Mouse (Mus musculus): ENCODE results near the gene Ttc30b. TPM values are rescaled to one million over a fixed set of nuclear protein-coding genes. Genes with fewer than 3 reads are reported as not detected.
"Not testable (repeated sequence)": the region's sequence is repeated elsewhere in the genome, so short reads cannot be mapped to it uniquely, and the experiment has no call there.

Ttc30b gene
- 10 to 100 TPM; 13.4 TPM for total RNA-seq (2021)
- long read RNA-seq, experiment 1, transcript Ttc30b-201 (1 exons, 2,737 nt): major isoform, 10 of 10 reads
- long read RNA-seq, experiment 1, partial matches to known transcripts: 0 of 10 reads
- long read RNA-seq, experiment 1, other reads (novel, unspliced or antisense): 0 of 10 reads
- long read RNA-seq, experiment 2, transcript Ttc30b-201 (1 exons, 2,737 nt): major isoform, 16 of 16 reads
- long read RNA-seq, experiment 2, partial matches to known transcripts: 0 of 16 reads
- long read RNA-seq, experiment 2, other reads (novel, unspliced or antisense): 0 of 16 reads

DNA sequence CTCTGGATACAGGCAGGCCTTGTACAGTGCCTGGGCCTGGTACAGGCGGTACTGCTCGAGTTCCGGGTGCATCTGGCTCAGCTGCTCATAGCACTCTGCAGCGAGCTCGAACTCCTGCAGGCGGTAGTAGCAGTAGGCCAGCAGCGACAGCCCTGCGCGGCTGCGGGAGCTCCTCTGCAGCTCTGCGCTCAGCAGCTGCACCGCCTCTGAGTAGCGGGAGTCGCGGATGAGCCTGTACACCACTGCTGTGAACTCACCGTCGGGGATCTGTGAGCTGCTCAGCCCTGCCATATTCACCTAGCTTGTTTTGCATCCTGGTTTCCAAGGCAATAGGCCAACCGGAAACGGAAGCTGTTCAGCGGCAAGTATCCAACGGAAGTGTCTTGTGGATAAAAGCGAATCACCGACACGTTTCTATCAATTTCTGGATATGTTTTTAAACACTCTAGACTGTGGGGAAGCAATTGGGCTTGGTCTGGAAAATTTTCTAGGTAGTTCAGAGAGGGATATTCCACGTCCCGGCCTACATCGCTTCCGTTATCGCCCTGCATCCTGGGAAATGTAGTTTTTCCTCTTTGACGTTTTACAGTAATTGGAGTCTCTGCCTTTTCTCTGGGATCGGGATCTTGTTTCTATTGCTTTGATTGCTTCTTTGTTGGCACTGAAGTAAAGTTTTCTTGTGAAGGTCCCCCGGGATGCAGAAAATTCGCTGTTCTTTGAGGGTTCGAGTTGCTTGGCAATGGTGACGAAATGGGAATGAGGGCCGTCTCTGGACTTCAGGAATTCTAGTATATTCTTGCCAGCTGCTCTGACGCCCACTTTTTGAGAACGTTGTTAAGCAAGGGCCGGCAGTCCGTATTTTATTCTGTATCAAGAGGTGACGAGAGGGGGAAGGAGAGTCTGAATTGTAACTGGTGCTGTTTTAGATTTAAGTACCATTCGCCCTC, at the start of gene Ttc30b:
Gene Ttc30b, minus strand, starts transcription at position 469 of the 947 bp plus-strand sequence.
- peak; percentile 85 to 87 for DNase-seq (ENCODE audit: low spot score in 2 of 2)

DNA sequence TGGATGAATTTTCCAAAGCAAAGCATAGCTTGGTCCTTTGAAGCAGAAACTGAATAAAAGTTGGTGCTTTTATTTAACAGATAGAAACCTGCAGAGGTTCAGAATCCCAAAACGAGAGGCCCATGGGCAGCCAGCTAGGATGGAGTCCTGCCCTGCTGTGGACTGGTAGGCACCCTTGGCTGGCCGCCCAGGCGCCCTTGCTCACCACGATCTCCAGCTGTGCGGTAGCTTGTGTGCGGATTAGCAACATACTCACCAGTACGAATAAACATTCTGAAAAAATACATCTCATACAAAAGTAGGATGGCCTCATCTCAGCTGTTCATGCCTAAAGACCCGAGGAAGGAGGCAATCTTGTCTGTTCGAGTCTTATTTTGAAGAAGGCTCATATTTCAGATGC, 49.4 kb upstream of the Ttc30b start:
- DNase-seq (ENCODE audit: low spot score in 2 of 2): no peak

DNA sequence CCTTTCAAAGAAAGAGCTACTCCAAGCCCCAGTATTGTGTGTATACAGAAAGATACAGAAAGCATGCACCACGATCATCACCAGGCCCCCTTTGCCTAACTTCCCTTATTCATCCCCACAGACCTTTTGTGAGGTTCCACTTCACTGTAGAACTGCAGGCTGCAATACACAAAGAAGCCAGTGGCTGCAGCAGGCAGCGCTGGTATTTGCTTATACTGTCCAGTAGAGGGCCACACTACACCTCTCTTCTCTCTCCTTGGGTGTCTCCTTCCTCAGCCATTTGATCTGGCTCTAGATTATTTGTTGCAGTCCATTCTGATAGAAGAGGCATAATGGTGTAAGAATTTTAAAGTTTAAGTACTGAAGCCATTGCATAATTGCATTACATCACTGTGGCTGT, 46.7 kb upstream of the Ttc30b start:
- peak; percentile 63 to 88 for DNase-seq (ENCODE audit: low spot score in 2 of 2)

DNA sequence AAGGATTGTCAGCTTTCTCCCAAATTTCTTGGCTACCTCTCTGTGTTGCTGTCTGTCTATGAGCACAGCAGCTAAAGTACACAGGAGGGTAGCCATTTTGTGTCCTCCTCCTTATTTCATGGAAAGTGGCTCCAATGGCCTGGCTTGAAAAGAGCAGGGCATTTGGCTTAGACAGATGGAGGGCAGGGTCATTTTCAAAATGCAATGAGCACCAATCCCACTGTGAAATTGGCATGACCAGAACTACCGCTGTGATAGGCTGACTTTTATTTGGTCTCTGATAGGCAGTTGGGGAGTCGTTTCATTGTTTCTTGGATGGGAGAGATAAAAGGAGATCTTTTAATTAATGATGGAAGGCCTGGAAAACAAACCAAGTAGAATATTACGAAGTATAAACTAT, 45.5 kb upstream of the Ttc30b start:
- DNase-seq (ENCODE audit: low spot score in 2 of 2): no peak

DNA sequence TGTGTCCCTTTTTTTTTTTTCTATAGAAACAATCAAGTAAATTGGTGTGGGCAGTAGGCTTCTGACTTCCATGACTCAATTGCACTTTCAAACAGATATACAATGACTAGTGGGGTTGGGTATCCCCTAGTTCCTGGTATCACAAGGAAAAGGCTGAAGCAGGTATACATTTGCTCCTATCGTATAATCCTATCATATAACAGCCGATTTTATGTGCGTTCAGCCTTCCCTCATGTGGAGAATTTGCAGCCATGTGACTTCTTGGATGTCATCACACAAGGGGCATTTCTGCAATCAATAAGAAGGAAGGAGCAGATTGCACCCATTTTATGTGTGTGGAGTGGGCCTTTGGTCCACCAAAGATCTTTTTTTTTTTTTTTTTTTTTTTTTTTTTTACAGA, 44.7 kb upstream of the Ttc30b start:
- no peak for DNase-seq (ENCODE audit: low spot score in 2 of 2)

DNA sequence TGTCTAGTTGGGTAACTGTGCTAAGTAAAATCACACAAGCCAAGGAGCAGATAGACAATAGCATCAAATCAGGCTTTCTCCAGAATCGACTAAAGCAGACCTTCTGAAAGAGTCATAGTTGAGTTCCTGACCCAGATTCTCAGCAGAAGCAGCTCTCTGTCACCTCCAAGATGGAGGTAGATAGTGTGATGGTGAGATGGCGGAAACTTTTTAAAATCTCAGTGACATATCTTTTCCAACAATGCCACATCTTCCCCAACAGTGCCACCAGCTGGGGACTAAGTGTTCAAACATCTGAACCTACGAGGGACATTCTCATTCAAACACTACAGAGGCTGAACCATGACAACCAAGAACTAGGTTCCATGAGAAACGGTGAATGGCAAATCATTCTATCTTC, 44.2 kb upstream of the Ttc30b start:
- no peak for DNase-seq (ENCODE audit: low spot score in 2 of 2)

DNA sequence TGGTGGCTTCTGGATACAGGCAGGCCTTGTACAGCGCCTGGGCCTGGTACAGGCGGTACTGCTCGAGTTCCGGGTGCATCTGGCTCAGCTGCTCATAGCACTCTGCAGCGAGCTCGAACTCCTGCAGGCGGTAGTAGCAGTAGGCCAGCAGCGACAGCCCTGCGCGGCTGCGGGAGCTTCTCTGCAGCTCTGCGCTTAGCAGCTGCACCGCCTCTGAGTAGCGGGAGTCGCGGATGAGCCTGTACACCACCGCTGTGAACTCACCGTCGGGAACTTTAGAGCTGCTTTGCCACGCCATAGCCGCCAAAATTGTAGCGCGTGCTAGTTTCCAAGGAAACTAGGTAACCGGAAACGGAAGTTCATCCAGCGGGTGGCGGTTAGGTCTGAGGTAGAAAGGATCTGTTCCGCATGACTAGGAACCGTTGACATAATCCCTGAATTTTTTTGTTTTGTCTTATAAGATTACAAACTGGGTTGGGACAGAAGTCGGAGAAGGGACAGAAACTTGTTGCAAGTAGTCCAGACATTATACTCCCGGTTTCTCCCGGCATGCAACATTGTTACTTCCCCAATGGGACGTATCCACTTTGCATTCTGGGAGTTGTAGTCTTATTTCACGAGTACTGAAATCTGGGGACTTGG, 43.2 kb upstream of the Ttc30b start, which contains the start of gene Ttc30a1:
Gene Ttc30a1, minus strand, starts transcription at position 528 of the 642 bp plus-strand sequence.
- peak; percentile 83 to 88 for DNase-seq (ENCODE audit: low spot score in 2 of 2)

DNA sequence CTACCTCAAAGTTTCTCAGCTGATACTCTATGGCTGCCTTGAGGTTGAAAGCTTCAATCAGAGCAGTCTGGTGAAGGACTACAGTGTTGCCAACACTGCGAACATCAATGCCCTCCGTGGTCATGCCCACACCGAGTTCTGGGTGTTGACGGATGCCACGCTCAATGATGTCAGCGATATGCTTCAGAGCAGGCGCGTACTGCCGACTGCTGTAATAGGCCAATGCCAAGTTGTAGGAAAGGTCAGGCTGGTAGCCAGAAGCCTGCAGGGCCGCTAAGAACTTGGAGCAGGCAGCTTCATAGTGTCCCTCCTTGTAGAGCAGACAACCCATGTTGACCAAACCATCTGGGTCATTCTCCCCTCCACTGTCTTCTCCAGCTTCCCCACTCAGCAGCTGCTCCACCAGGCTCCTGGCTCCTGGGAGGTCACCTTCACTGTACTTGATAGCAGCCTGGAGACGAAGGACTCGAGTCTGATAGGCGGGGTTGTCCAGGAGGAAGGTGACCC, 42.6 kb upstream of the Ttc30b start:
- not testable (repeated sequence) for DNase-seq (ENCODE audit: low spot score in 2 of 2)

DNA sequence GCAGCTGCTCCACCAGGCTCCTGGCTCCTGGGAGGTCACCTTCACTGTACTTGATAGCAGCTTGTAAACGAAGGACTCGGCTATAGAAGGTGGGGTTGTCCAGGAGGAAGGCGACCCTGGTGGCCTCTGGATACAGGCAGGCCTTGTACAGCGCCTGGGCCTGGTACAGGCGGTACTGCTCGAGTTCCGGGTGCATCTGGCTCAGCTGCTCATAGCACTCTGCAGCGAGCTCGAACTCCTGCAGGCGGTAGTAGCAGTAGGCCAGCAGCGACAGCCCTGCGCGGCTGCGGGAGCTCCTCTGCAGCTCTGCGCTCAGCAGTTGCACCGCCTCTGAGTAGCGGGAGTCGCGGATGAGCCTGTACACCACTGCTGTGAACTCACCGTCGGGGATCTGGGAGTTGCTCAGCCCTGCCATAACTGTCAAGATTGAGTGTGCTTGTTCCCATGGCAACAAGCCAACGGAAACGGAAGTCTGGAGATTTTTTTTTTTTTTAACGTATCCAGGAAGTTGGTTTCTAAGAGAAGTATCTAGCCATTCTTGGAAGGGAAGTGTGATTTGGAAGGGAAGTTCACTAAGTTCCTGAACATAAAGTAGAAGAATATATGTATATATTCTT, 39.5 kb upstream of the Ttc30b start, which contains the start of gene Ttc30a2:
Gene Ttc30a2, minus strand, starts transcription at position 419 of the 617 bp plus-strand sequence.
- not testable (repeated sequence) for DNase-seq (ENCODE audit: low spot score in 2 of 2)

DNA sequence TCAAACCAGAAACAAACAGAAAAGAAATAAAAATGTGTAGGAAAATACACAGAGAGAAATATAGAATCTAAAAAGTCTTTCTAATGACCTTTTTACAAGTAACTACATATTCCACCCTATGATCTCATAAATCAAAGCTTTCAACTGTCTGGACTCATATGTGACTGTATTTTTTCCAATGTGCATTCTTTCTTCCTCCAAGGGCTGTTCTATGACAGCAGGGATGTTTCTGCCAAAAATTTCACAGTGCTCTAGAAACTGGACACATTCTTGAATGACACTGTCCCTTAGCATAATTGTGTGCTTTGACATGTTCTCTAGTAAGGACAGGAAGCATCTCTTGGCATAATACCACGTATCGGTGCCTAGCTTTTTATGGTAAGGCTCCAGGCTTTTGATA, 37.7 kb upstream of the Ttc30b start:
- not testable (repeated sequence) for DNase-seq (ENCODE audit: low spot score in 2 of 2)

DNA sequence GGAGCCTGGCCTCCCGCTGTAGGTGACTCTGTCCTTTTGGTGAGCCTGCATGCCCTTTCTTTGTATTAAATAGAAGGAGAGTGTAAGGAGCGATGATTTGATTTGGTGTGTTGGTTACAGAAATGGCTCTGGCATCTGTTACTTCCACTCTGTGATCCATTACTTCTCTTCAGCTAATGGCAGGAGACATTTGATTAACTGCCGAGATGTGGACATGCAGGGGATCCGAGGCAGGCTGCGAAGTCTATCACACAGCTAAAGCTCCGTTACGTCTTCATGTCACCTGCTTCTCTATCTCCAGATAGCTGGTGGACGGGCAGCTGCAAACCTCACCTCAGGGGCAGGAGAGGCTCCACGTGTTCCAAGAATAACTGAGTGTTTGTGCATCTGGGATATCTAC, 35.7 kb upstream of the Ttc30b start:
- no peak for DNase-seq (ENCODE audit: low spot score in 2 of 2)

DNA sequence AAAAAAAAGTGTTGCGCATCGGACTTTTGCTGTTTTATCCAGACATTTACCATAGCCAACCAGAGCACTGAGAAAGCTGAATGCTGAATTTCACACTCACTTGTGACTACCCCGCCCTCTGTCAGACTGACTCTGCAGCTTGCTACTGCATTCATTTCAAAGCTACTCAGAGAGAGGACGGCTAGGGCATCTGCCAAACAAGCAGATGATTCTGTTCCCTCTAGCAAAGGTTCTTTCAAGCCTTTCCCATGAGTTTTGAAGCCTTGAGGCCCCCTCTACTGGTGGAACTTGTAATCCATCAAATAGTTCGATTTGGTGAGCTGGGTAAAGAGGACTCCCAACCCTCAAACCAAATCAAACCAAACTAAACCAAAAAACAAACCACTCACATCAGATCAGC, 26.6 kb upstream of the Ttc30b start:
- DNase-seq (ENCODE audit: low spot score in 2 of 2): peak; percentile 69 to 91

DNA sequence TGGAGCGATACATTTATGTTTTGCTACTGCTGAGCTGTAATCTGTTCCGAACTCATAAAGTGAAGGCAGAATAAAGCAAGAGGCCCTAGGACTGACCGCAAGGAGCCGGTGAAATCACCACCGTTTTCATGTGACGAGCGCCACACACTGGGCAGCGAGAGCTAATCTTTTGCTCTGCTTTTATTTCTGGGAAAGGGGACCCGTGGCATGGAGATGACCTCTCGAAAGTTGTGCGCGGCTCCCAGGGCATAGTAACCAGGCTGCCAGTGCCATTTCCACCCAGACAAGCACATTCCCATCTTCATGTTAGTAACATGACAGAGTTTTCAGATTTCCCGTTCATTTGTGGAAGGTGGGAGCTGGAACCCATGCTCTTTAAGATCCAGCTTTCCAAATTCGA, 26.1 kb upstream of the Ttc30b start:
- DNase-seq (ENCODE audit: low spot score in 2 of 2): peak; percentile 46 to 53

DNA sequence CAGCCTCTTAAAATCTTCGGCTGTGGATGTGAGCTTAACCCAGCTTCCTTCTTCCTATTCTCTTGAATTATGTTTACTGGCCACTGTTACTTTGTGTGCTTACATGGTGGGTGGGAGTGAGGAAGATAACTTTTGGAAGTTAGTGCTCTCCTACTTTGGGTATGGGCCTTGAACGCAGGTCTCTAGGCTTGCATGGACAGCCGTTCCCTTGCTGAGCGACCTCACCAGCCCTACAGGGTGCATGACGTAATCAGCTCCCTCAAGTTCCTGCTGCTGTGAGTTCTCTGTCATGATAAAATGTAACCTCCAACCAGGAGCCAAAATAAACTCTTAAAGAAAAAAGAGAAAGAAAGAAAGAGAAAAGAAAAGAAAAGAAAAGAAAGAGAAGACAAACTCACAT, 25.7 kb upstream of the Ttc30b start:
- no peak for DNase-seq (ENCODE audit: low spot score in 2 of 2)

DNA sequence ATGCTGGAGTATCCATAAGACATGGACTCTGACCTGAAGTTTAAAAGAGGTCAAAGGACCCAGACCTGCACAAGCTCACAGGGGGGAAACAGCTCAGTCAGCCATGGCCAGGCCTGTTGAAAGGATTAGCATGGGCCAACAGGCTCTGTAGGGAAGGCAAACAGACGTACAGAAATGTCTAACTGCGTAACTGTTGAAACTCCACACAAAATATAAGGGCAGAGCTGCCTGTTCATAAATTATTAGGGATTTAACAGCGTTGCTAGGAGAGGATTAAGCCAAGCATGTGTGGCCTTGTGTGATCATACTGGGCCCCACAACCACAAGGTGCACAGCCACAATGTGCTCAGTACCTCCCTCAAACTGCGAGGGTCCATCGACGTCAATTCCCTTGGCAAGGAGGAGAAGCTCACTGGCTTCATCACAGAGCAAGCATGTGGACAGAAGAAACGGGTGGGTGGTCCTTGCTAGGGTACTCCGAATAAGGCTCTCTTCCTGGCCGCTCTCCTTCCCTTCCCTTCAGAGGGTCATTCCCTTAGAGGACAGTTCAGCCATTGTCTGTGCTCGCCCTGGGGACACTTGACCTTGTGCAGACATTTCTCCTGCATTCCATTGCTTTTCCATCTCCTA, 24.9 kb upstream of the Ttc30b start:
- DNase-seq (ENCODE audit: low spot score in 2 of 2): no peak

DNA sequence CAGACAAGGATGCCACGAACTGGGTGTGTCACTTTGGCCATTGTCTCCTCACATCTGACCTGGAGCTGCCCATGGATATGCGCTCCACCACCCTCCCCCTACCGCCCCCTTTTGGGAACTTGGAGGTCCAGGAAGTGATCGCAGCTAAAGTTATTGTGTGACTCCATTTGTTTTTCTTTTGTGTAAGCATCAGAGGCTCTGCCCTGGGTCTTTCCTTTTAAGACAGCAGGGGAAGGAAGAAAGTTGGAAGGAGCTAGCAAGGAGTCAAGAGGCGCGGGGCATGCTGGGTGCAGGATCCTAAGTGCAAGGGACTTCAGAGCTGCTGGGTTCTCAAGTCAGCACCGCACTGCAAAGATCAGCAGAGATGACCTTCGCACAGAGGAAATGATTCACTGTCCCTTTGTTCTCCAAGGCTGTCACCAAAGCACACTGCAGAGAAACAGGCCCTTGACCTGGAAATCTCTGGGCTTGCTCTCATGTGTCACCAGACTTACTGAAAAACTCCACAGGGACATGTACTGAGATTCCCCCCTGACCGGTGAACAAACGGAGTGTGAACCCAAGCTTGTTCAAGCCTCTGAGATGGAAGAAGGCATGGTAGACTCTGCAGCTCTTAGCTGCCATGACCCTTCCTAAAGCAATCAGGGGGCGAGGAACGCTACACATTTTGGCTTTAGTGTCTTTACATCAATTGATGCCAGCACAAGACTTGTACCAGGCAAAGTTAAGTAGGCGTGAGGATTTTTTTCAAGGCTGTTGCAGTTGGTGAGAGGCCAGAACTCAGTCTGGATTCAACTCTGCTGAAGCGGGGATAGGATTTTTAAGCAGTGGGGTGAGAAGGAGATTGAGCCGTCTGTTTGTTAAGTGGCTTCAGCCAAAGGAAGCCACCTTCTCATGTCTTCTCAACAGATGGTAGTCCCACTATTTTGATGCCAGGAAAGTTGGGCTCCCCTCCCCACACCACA, 22.3 kb upstream of the Ttc30b start:
- DNase-seq (ENCODE audit: low spot score in 2 of 2): no peak

DNA sequence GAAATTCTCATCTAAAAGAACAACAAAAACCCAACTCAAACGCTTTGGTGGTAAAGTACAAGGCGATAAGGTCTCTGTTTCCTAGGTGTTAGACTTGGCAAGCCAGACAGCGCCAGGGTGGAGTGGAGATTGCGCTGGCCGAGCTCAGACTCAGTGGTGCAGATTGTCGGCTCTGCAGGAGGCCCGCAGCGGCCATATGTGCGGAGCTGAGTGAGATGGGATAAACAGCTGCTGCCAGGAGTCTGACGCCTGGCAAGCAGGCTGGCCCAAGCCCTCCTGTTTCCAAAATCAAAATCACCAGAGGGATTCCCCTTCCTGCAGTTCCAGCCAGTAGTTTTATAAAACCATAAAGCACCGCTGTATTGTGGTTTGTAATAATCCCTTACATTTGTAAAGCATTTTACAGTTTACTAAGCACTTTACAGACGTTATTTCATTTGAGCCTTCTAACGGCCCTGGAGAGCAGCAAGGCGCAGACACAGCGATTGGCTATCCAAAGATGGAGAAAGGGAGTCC, 21.5 kb upstream of the Ttc30b start:
- DNase-seq (ENCODE audit: low spot score in 2 of 2): peak in 1 of 2 experiments; percentile 30

DNA sequence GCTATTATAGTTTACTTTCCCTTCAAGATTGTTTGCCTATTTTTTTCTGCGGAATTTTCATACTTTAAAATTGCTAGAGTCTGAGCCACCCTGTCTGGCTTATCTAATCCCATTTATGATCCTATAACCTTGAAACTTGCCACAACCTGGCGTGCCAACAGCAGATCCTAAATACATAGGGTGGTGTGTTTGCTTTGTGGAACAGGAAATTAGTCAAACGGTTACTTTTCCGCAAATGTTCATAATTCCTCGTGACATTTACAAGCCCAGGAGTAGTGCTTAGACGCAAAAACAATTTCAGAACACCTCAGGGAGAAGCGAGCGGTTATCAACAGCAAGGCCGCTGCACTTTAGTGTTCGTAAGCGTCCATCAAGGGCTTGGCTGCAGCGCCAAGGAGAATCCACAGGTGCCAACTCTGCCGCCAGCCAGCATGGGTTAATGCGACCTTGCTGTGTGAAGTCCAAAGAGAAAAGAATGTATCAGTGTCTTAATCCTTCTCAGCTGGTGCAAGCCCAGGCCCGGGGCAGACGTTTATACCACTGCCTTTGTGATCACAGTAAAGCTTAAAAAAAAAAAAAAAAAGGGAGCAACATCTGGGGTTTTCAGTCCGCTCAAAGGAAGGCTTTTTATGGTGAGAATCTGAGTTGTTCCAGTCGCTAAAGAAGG, 20.9 kb upstream of the Ttc30b start:
- no peak for DNase-seq (ENCODE audit: low spot score in 2 of 2)
